Mouse (Mus musculus) hindbrain, embryonic 12.5 days (tissue): ENCODE data around the gene Rhobtb1. TPM values are rescaled to one million over a fixed set of nuclear protein-coding genes. Genes with fewer than 3 reads are reported as not detected.

Experiments used
- ATAC-seq: fragments of 200-750 bp; cut with Nextera tagmentation; 2 replicates; pipeline ENCODE4 v1.8.0; 2017; ENCODE audit warnings: moderate TSS enrichment; ENCODE audit not compliant: low FRiP score
- H3K27ac ChIP-seq: fragments of 300-500 bp; sonication (generic); 2 replicates; pipeline ENCODE4 v1.5.1; 2016; ENCODE audit warnings: mild to moderate bottlenecking
- H3K27me3 ChIP-seq: fragments of 300-500 bp; sonication (generic); 2 replicates; pipeline ENCODE4 v1.6.1; 2016; ENCODE audit warnings: mild to moderate bottlenecking
- H3K36me3 ChIP-seq: fragments of 300-500 bp; sonication (generic); 2 replicates; pipeline ENCODE4 v1.6.1; 2016; ENCODE audit warnings: mild to moderate bottlenecking
- H3K4me1 ChIP-seq: fragments of 300-500 bp; sonication (generic); 2 replicates; pipeline ENCODE4 v1.6.1; 2016
- H3K4me2 ChIP-seq: fragments of 300-500 bp; sonication (generic); replicated peaks from 2 replicates; pipeline ENCODE4 v1.6.1; 2016; ENCODE audit warnings: mild to moderate bottlenecking
- H3K4me3 ChIP-seq: fragments of 300-500 bp; sonication (generic); 2 replicates; pipeline ENCODE4 v1.5.1; 2016; ENCODE audit warnings: mild to moderate bottlenecking
- H3K9ac ChIP-seq: fragments of 300-500 bp; sonication (generic); 2 replicates; pipeline ENCODE4 v1.6.1; 2016; ENCODE audit warnings: mild to moderate bottlenecking, moderate library complexity
- H3K9me3 ChIP-seq: fragments of 300-500 bp; sonication (generic); replicated peaks from 2 replicates; pipeline ENCODE4 v1.6.1; 2016; ENCODE audit warnings: mild to moderate bottlenecking
- WGBS: fragments of 180-500 bp; shearing (Covaris S2); methylation state at CpG from one replicate; pipeline ENCODE4 v1.1.7; 2016; 5-methylcytosine and 5-hydroxymethylcytosine counted together
- polyA plus RNA-seq: library from polyadenylated mRNA; unstranded; fragments of >200 nt; fragmentation: Nextera tagmentation; extraction: Ambion mirVana; gene quantifications from 2 replicates; pipeline ENCODE4 v1.2.1, GENCODE M21; 2016

The Rhobtb1 gene
- polyA plus RNA-seq, 1 experiment from 2014 or later, result 23.5 TPM

GRCm38 (mm10) chr10:69274275-69274674 is 123.0 kb downstream of the Rhobtb1 start:
- no peaks in the 10 kb centered on the region for H3K27me3 ChIP-seq
- H3K4me1 ChIP-seq, result no peaks in the 10 kb centered on the region
- WGBS, result 58% methylated on average over 5 of the region's 5 CpGs
- no peak overlapping the region for H3K4me3 ChIP-seq
- H3K9me3 ChIP-seq, result no peaks in the 10 kb centered on the region
- no peak overlapping the region for H3K27ac ChIP-seq
- H3K9ac ChIP-seq, result no peak overlapping the region
- H3K4me2 ChIP-seq, result no peak overlapping the region
- no peak for ATAC-seq
- peaks cover 34% of the 10 kb centered on the region for H3K36me3 ChIP-seq

GRCm38 (mm10) chr10:69274705-69275104 is 123.5 kb downstream of the Rhobtb1 start:
- no peak overlapping the region for H3K4me2 ChIP-seq
- no peaks in the 10 kb centered on the region for H3K27me3 ChIP-seq
- H3K4me1 ChIP-seq, result no peaks in the 10 kb centered on the region
- no peak overlapping the region for H3K27ac ChIP-seq
- H3K36me3 ChIP-seq, result peaks cover 36% of the 10 kb centered on the region
- no peaks in the 10 kb centered on the region for H3K9me3 ChIP-seq
- no peak overlapping the region for H3K9ac ChIP-seq
- no peak for ATAC-seq
- H3K4me3 ChIP-seq, result no peak overlapping the region

GRCm38 (mm10) chr10:69275811-69276775 is 124.9 kb downstream of the Rhobtb1 start:
- no peaks in the 10 kb centered on the region for H3K9me3 ChIP-seq
- H3K4me3 ChIP-seq, result no peak overlapping the region
- H3K4me1 ChIP-seq, result no peaks in the 10 kb centered on the region
- no peak overlapping the region for H3K4me2 ChIP-seq
- no peak for ATAC-seq
- H3K27ac ChIP-seq, result no peak overlapping the region
- peaks cover 28% of the 10 kb centered on the region for H3K36me3 ChIP-seq
- WGBS, result 91% methylated on average over 12 of the region's 12 CpGs
- H3K9ac ChIP-seq, result no peak overlapping the region
- H3K27me3 ChIP-seq, result no peaks in the 10 kb centered on the region

GRCm38 (mm10) chr10:69276920-69277435 is 125.7 kb downstream of the Rhobtb1 start:
- Histone ChIP-seq H3K9ac (no peak overlapping the region), H3K27ac (no peak overlapping the region), H3K4me2 (no peak overlapping the region), H3K36me3 (peaks cover 28% of the 10 kb centered on the region), H3K4me1 (no peaks in the 10 kb centered on the region), H3K4me3 (no peak overlapping the region), H3K27me3 (no peaks in the 10 kb centered on the region), H3K9me3 (no peaks in the 10 kb centered on the region)
- 88% methylated on average over 9 of the region's 9 CpGs for WGBS
- no peak for ATAC-seq

- 86% methylated on average over 18 of the region's 18 CpGs for WGBS
- Histone ChIP-seq H3K4me3 (no peak overlapping the region), H3K4me1 (no peaks in the 10 kb centered on the region), H3K4me2 (no peak overlapping the region), H3K27me3 (no peaks in the 10 kb centered on the region), H3K36me3 (peaks cover 31% of the 10 kb centered on the region), H3K27ac (no peak overlapping the region), H3K9me3 (no peaks in the 10 kb centered on the region), H3K9ac (no peak overlapping the region)
- ATAC-seq, result no peak
Measured at GRCm38 (mm10) chr10:69278764-69279606, 127.8 kb downstream of the Rhobtb1 start.

- 73% methylated on average over 7 of the region's 7 CpGs for WGBS
- ATAC-seq, result no peak
- Histone ChIP-seq H3K4me3 (no peak overlapping the region), H3K4me2 (no peak overlapping the region), H3K36me3 (peaks cover 33% of the 10 kb centered on the region), H3K4me1 (no peaks in the 10 kb centered on the region), H3K9ac (no peak overlapping the region), H3K27ac (no peak overlapping the region), H3K9me3 (no peaks in the 10 kb centered on the region), H3K27me3 (no peaks in the 10 kb centered on the region)
Measured at GRCm38 (mm10) chr10:69279607-69279978, 128.4 kb downstream of the Rhobtb1 start.

GRCm38 (mm10) chr10:69286939-69287338 is 135.7 kb downstream of the Rhobtb1 start:
- Histone ChIP-seq H3K4me2 (no peak overlapping the region), H3K9ac (no peak overlapping the region), H3K9me3 (no peaks in the 10 kb centered on the region), H3K36me3 (peaks cover 47% of the 10 kb centered on the region), H3K4me1 (no peaks in the 10 kb centered on the region), H3K27ac (no peak overlapping the region), H3K27me3 (no peaks in the 10 kb centered on the region), H3K4me3 (no peak overlapping the region)
- no peak for ATAC-seq
- 95% methylated on average over 3 of the region's 3 CpGs for WGBS

- Histone ChIP-seq H3K36me3 (peaks cover 39% of the 10 kb centered on the region), H3K9me3 (no peaks in the 10 kb centered on the region), H3K4me3 (no peak overlapping the region), H3K27ac (no peak overlapping the region), H3K4me1 (no peaks in the 10 kb centered on the region), H3K27me3 (no peaks in the 10 kb centered on the region), H3K9ac (no peak overlapping the region), H3K4me2 (no peak overlapping the region)
- no peak for ATAC-seq
- 90% methylated on average over 4 of the region's 4 CpGs for WGBS
Measured at GRCm38 (mm10) chr10:69288086-69288485, 136.9 kb downstream of the Rhobtb1 start.

GRCm38 (mm10) chr10:69288720-69289119 is 137.5 kb downstream of the Rhobtb1 start:
- 92% methylated on average over 6 of the region's 6 CpGs for WGBS
- H3K9ac ChIP-seq, result no peak overlapping the region
- peaks cover 34% of the 10 kb centered on the region for H3K36me3 ChIP-seq
- no peaks in the 10 kb centered on the region for H3K27me3 ChIP-seq
- H3K4me3 ChIP-seq, result no peak overlapping the region
- ATAC-seq, result no peak
- no peaks in the 10 kb centered on the region for H3K4me1 ChIP-seq
- H3K27ac ChIP-seq, result no peak overlapping the region
- no peak overlapping the region for H3K4me2 ChIP-seq
- H3K9me3 ChIP-seq, result no peaks in the 10 kb centered on the region

GRCm38 (mm10) chr10:69290736-69291135 is 139.5 kb downstream of the Rhobtb1 start:
- no peak overlapping the region for H3K27ac ChIP-seq
- H3K9ac ChIP-seq, result no peak overlapping the region
- WGBS, result 91% methylated on average over 8 of the region's 8 CpGs
- H3K4me1 ChIP-seq, result no peaks in the 10 kb centered on the region
- no peak overlapping the region for H3K4me3 ChIP-seq
- no peak for ATAC-seq
- H3K27me3 ChIP-seq, result no peaks in the 10 kb centered on the region
- H3K36me3 ChIP-seq, result peaks cover 21% of the 10 kb centered on the region
- no peaks in the 10 kb centered on the region for H3K9me3 ChIP-seq
- H3K4me2 ChIP-seq, result no peak overlapping the region

- ATAC-seq, result no peak
- 79% methylated on average over 9 of the region's 9 CpGs for WGBS
- no peaks in the 10 kb centered on the region for H3K9me3 ChIP-seq
- H3K27ac ChIP-seq, result no peak overlapping the region
- no peaks in the 10 kb centered on the region for H3K4me1 ChIP-seq
- no peaks in the 10 kb centered on the region for H3K36me3 ChIP-seq
- no peak overlapping the region for H3K4me2 ChIP-seq
- H3K27me3 ChIP-seq, result no peaks in the 10 kb centered on the region
- no peak overlapping the region for H3K9ac ChIP-seq
- H3K4me3 ChIP-seq, result no peak overlapping the region
Measured at GRCm38 (mm10) chr10:69295919-69296318, 144.7 kb downstream of the Rhobtb1 start.

GRCm38 (mm10) chr10:69299985-69300384 is 148.8 kb downstream of the Rhobtb1 start:
- WGBS, result 87% methylated on average over 7 of the region's 7 CpGs
- Histone ChIP-seq H3K9ac (no peak overlapping the region), H3K27ac (no peak overlapping the region), H3K4me1 (no peaks in the 10 kb centered on the region), H3K4me3 (no peak overlapping the region), H3K9me3 (no peaks in the 10 kb centered on the region), H3K36me3 (no peaks in the 10 kb centered on the region), H3K4me2 (no peak overlapping the region), H3K27me3 (no peaks in the 10 kb centered on the region)
- ATAC-seq, result no peak
